Mouse (Mus musculus) cerebellum, adult 9-10 months (tissue): ENCODE measurements at regions not wholly inside any gene's neighbourhood (a gene's known extent, or its start where the extent isn't known, plus 50 kb on each side); places are given as distances from the start of the nearest gene placed in this dataset.

Experiments
- DNase-seq: peaks from one replicate; pipeline ENCODE4 v3.0.0; 2022

DNA sequence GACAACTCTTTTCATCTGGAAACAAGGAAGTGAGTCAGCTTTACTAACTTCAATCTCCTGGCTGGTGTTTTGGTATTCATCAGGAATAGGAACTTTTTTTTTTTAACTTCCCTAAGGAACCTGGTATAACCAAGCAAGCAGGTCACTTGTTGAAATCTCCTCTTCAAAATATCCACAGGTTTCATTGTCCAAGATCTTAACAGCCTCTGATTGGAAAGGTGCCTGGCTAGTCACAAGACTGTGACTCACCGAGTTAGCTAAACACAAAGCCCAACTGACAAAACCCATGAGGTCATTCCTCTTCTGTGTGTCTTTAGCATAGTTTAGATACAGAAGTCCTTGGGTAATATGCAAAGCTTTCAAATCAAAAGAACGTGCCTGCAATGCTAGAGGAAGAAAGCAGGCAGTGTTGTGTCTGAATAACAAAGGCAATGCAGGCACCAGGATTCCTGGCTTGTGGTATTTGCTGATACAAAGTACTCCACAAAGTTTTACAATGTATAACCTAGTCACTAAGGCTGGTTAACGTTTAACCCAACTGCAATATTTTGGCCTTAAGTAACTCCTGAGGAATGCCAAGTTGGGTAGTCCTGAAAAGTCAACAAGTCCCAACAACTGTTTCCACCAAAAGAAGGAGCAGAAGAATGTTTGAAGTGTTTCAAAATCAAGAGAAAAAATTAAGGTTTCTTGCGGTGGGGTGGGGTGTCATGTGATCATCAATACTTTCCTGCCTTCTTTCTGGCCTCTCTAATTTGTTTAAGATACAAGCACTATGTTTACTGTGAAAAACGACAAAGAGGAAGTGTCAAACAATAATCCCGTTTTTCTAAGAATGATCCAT lies 57.5 kb upstream of the Klf6 start:
- DNase-seq, result no peak

DNA sequence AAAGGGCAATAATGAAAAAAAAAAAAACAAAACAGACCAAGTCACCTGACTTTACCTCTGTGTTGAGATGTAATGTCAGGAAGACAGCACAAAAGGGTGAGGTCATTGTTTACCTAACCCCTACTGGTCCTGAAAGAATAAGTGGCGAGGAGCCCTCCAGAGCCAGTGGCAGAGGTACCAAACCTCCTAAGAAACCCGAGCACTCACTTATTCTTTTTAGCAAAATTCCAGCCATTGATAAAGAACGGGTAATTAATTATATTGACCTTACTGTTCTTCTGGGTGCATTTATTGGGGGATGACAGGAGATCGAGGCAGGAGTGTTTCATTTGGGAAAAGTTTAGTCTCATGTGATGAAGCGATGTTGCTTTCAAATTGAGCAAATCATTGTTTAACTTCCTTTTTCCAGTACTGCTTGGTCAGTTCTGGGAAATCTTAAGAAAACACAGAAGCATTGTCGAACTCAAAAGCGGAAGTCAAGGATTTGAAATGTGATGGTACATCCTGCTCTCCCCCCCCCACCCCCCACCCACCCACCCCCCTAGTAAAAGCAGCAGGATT lies 56.8 kb upstream of the Klf6 start:
- DNase-seq, result no peak

DNA sequence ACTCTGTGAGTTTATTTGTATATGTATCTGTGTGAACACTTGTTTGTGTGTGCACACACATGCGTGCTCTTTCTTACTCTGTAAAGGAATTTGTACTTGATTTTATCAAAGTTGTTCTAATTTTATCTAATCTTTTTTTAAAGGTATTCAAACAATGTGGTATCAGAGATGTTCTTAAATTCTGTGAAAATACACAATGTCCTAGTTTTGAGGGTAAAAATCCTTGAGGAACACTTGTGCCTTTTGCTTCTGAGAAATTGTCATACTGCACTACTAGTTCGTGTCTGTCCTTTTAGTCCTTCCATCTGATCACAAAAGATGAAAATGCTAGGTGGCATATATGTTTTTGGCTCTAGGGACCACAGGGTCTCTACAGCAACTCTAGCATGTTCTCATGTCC lies 52.9 kb upstream of the Klf6 start:
- DNase-seq, result no peak
